Mouse (Mus musculus): ENCODE measurements around the gene Zfp326.
"Not testable (repeated sequence)": the region's sequence is repeated elsewhere in the genome, so short reads cannot be mapped to it uniquely, and the experiment has no call there.

The Zfp326 gene

GRCm38 (mm10) chr5:105876068-105876924, at the start of gene Zfp326:
Gene Zfp326 (plus strand): TSS chr5:105876565.
- DNase-seq: peak; percentile 96

- no peak for DNase-seq
These were observed 49.4 kb upstream of the Zfp326 start for GRCm38 (mm10) chr5:105826916-105827510.

GRCm38 (mm10) chr5:105828050-105828449, 48.3 kb upstream of the Zfp326 start:
- DNase-seq: no peak

GRCm38 (mm10) chr5:105829008-105829586, 47.3 kb upstream of the Zfp326 start:
- DNase-seq: no peak

GRCm38 (mm10) chr5:105832140-105832539, 44.2 kb upstream of the Zfp326 start:
- no peak for DNase-seq

- no peak for DNase-seq
These were observed 42.4 kb upstream of the Zfp326 start for GRCm38 (mm10) chr5:105833923-105834322.

GRCm38 (mm10) chr5:105836006-105836405, 40.4 kb upstream of the Zfp326 start:
- no peak for DNase-seq

- DNase-seq: no peak
These were observed 36.5 kb upstream of the Zfp326 start for GRCm38 (mm10) chr5:105839740-105840310.

- no peak for DNase-seq
These were observed 32.2 kb upstream of the Zfp326 start for GRCm38 (mm10) chr5:105844044-105844753.

GRCm38 (mm10) chr5:105845041-105845440, 31.3 kb upstream of the Zfp326 start:
- DNase-seq: no peak

- DNase-seq: no peak
These were observed 28.6 kb upstream of the Zfp326 start for GRCm38 (mm10) chr5:105847726-105848125.

GRCm38 (mm10) chr5:105849222-105849621, 27.1 kb upstream of the Zfp326 start:
- no peak for DNase-seq

GRCm38 (mm10) chr5:105849643-105850042, 26.7 kb upstream of the Zfp326 start:
- no peak for DNase-seq

- DNase-seq: no peak
These were observed 23.1 kb upstream of the Zfp326 start for GRCm38 (mm10) chr5:105853271-105853670.

- no peak for DNase-seq
These were observed 18.9 kb upstream of the Zfp326 start for GRCm38 (mm10) chr5:105857486-105857885.

- no peak for DNase-seq
These were observed 17.3 kb upstream of the Zfp326 start for GRCm38 (mm10) chr5:105858754-105859694.

GRCm38 (mm10) chr5:105859716-105860460, 16.5 kb upstream of the Zfp326 start:
- no peak for DNase-seq

GRCm38 (mm10) chr5:105860461-105860835, 15.9 kb upstream of the Zfp326 start:
- no peak for DNase-seq

GRCm38 (mm10) chr5:105861616-105862015, 14.7 kb upstream of the Zfp326 start:
- DNase-seq: no peak

- not testable (repeated sequence) for DNase-seq
These were observed 11.2 kb upstream of the Zfp326 start for GRCm38 (mm10) chr5:105865110-105865628.

- no peak for DNase-seq
These were observed 8.9 kb upstream of the Zfp326 start for GRCm38 (mm10) chr5:105867427-105867826.
